Mouse (Mus musculus) left cerebral cortex, adult 2 months (tissue): ENCODE results near the gene Elp4. TPM values are rescaled to one million over a fixed set of nuclear protein-coding genes. Genes with fewer than 3 reads are reported as not detected.
A peak's percentile ranks its signal among the peaks of the same experiment; 100 is the strongest.

Experiments
- DNase-seq, 2 experiments: peaks; one replicate each; pipeline ENCODE4 v3.0.0; 2021 to 2022; ENCODE audit warnings: low spot score in 2 of 2, mixed read lengths in 1 of 2; ENCODE audit errors: extremely low spot score in 1 of 2
- H3K27ac ChIP-seq: fragments of 200-600 bp; 2 replicates; pipeline ENCODE4 v1.8.1; 2022
- H3K4me3 ChIP-seq: fragments of 200-600 bp; 2 replicates; pipeline ENCODE4 v1.8.1; 2022
- CTCF ChIP-seq: fragments of 200-600 bp; IDR thresholded peaks from 2 replicates; pipeline ENCODE4 v1.8.1; 2022; ENCODE audit warnings: antibody characterized with exemption, mild to moderate bottlenecking, moderate library complexity
- intact Hi-C: fragments of 180-260 bp; cut with DNase I; formaldehyde crosslinking; loops from one replicate; pipeline ENCODE4 v1.15.1; 2025
- total RNA-seq, 2 experiments: library from RNA; stranded (reverse); gene quantifications; 2 replicates each; pipeline ENCODE4 v1.2.3; 2021

Gene Elp4
- total RNA-seq, 2 experiments from 2014 or later = 18.8 to 19.5 TPM

DNA sequence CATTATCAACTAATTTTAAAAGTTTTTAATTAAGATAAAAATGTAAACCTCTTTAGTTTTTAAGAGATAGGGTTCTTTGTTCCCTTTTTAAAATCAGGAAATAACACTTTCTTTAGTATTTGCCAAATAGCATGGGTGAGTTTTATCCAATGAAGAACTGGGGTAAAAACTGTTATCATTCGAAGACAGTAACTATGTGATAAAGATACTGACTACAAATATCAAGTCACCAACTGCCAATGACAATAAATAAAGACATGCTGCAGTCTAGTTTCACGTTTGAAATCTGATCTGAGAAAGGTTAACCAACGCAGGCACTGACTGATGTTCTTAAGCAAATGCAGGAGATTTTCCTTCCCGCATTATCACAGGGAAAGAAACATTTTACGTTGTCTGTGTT is 100.9 kb downstream of the Elp4 start:
- intact Hi-C loops = loop anchor here (5.0 kb wide), 1 partner anchor 116 kb away; no protein-coding TSS in a partner anchor
- no peak for TF ChIP-seq CTCF
- Histone ChIP-seq H3K27ac (no peak overlapping the region), H3K4me3 (no peak overlapping the region)
- DNase-seq = no peak

DNA sequence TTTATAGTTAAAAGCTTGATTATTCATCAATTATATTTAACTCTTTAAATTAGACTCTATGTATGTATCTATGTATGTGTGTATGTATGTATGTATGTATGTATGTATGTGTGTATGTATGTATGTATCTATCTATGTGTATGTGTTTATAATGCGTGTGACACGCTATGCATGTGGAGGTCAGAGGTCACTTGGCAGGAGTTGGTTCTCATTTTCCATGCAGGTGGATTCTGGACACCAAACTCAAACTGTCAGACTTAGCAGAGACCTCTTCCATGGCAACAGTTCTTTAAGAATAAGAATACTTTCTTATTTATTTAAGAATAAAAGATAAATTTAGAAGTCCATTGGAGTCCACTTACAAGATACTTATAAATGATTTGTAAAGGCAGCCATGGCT is 101.5 kb downstream of the Elp4 start:
- intact Hi-C loops = loop anchor here (5.0 kb wide), 1 partner anchor 116 kb away; no protein-coding TSS in a partner anchor
- no peak for TF ChIP-seq CTCF
- H3K4me3 ChIP-seq = no peak overlapping the region
- no peak overlapping the region for H3K27ac ChIP-seq
- no peak for DNase-seq

GRCm38 (mm10) chr2:105801536-105801935 is 102.8 kb downstream of the Elp4 start:
- intact Hi-C loops = loop anchor here (5.0 kb wide), 1 partner anchor 114 kb away; no protein-coding TSS in a partner anchor
- no peak overlapping the region for H3K4me3 ChIP-seq
- H3K27ac ChIP-seq = no peak overlapping the region
- TF ChIP-seq CTCF = no peak
- no peak for DNase-seq

DNA sequence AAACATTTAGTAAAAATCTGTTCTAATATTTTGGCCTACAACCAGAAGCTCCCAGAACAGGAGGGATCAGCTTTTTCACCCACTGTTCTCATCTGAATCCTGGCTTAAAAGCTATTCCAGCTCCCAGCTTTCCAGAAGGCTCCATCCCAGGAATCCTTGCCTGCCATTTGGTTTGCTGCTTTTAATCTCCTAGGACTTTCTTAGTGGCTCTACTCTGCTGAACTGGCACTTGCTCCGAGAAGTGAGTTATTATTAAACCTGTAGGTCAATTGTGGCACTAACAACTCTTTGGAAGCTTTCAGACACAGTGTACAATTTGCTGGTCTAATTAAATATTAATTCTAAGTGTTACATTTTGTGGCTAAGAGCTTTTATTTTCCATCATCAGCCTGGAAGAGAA is 103.7 kb downstream of the Elp4 start:
- no peak for DNase-seq
- H3K27ac ChIP-seq = no peak overlapping the region

DNA sequence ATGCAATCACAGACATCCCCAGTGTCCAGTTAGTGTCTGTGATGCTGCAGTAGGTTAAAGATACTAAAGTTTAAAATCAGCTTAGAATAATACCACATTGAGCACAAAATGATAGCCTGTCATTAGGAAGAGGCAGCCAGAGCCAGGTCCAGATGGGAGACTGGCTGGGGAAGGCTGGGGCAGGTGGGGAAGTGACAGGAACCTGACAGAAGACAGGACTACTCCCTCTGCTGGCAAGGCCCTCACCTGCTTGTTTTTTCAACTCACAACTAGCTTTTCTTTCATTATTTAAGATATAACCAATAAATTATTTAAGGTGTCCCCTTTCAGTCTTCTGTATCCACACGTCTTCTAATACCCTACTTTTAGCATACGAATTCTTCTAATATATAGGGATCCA is 104.5 kb downstream of the Elp4 start:
- peak; percentile 40 for TF ChIP-seq CTCF
- no peak for DNase-seq
- H3K27ac ChIP-seq = no peak overlapping the region
- intact Hi-C loops = loop anchor here (5.0 kb wide), 1 partner anchor 113 kb away; no protein-coding TSS in a partner anchor
- H3K4me3 ChIP-seq = no peak overlapping the region

More for the DNA sequence above, 103.7 kb downstream of the Elp4 start:
- intact Hi-C loops = loop anchor here (5.0 kb wide), 1 partner anchor 113 kb away; no protein-coding TSS in a partner anchor
- H3K4me3 ChIP-seq = no peak overlapping the region
- TF ChIP-seq CTCF = no peak

GRCm38 (mm10) chr2:105797842-105798241 is 106.5 kb downstream of the Elp4 start:
- intact Hi-C loops = no loop called here
- Histone ChIP-seq H3K27ac (no peak overlapping the region), H3K4me3 (no peak overlapping the region)
- TF ChIP-seq CTCF = no peak
- no peak for DNase-seq

DNA sequence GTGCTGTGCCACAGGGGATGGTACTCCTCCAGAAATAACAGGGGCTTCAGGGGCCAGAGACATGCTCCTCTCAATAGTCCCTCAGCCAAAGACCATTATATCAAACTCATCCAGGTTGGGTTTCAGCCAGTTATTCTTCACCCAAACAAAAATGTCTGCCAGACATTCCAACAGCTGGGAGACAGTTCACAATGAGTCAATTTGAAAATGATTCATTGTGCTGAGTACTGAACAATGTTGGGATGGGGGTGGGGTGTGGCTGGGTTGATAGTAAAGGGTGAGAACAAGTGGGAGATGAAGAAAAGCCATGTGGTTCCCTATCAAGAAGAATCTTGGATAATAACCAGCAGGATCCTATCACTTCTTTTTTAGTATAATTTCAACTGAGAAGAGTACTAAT is 108.3 kb downstream of the Elp4 start:
- H3K4me3 ChIP-seq = no peak overlapping the region
- intact Hi-C loops = no loop called here
- no peak for DNase-seq
- no peak overlapping the region for H3K27ac ChIP-seq
- TF ChIP-seq CTCF = no peak

DNA sequence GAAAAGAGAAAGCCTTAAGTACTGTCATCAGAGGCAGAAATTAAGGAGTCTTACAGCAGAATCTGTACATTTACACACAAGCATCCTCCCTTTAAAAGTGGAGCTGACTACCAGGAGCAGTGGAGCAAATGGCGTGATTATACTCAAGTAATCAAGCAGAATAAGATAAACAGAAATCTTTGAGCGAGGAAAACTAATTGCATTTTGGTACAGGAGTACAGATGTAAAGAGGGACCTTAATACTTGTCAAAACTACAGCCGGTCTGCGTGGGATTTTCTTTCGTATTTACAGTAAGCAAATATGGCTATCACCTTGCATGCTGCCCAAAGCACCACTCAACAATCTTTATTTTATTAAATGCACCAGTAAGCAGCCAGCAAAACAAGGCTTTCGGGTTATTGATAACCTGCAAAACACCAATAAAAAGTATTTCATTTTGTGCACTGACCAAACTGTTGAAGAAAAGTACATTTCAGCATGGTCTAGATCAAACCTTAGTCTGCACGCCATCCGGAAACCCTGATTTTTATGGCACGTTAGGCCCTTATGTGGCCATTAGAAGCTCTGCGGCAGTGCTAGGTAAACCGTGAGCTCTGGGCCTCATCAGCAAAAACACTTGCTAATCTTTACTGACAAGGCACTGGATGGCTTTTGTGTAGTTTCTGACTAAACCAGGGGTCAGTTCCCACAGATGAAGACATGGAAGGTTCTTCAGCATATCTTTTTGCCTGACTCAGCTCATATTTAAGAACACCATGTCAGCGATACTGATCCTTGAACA is 111.8 kb downstream of the Elp4 start:
- H3K4me3 ChIP-seq = no peak overlapping the region
- TF ChIP-seq CTCF = no peak
- no peak overlapping the region for H3K27ac ChIP-seq
- intact Hi-C loops = no loop called here
- no peak for DNase-seq

DNA sequence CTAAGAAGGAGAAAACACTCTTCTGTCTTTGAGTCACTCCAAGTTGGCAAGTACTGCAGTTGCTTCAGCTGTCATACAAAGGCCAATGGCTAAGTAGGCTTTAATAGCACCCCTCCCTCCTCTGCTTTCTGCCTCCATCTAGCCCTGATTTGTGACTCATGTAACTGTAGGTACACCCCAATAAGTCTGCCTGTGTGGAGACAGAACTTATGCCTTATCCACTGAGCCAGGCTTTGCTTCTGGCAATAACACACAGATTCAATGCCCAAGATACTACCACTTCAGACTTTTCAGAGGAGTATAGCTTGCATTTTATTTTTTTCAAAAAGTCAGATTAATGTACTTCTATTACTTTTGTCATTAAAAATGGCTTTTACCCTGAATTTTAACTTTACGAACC is 114.4 kb downstream of the Elp4 start:
- Histone ChIP-seq H3K4me3 (no peak overlapping the region), H3K27ac (no peak overlapping the region)
- no peak for TF ChIP-seq CTCF
- DNase-seq = no peak
- intact Hi-C loops = no loop called here

DNA sequence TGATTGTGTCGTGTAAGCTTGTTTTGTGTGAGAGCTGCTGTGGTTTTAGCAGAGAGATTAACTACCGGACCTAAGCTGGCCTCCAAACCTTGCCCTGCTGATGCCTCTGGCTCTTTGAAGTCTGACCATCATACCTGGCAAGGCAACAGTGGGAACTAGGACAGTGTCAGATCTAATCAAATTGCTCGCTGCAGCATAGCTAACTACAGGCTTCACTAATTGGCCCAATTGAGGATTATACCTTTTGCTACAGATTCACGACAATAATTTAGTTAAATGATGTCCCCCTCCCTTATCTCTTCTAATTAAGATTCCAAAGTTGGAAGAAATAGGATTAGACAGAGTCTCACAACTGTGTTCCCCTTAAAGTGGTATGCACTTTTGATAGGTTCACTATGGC is 116.6 kb downstream of the Elp4 start:
- Histone ChIP-seq H3K4me3 (no peak overlapping the region), H3K27ac (no peak overlapping the region)
- intact Hi-C loops = no loop called here
- TF ChIP-seq CTCF = no peak
- DNase-seq = no peak

DNA sequence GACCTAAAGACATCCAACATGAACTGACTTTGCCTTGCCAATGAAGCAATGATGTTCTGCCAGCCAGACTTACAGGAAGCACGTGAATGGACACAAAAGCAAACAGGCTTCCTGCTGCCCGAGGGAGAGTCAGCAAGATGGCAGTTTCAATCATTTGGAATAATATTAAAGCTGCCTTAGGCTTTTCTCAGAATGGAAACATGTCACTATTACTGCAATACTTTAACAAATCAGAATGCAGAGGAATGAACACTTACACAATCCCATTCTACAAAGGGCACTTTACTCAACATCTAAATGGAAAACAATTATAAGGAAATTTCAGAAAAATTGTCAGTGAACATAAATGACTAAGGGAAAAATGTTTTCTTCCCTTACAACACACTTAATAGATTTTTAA is 117.4 kb downstream of the Elp4 start:
- no peak for DNase-seq
- no peak overlapping the region for H3K27ac ChIP-seq
- intact Hi-C loops = no loop called here
- TF ChIP-seq CTCF = no peak
- no peak overlapping the region for H3K4me3 ChIP-seq

DNA sequence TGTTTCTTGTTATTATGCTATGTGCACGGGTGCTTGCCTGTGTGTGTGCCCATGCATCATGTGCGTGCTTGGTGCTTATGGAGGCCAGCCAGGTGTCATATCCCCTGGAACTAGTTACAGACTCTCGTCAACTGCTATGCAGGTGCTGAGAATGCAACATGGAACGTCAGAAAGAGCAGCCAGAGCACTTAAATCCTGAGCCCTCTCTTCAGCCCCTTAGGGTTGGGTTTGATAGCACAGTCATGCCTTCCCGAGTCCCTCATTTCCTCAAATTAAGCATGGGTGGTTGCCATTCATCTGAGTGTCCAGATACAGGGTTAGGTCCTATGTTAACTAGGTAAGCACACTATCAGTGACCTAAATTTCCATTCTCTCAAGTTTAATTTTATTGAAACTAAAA is 121.5 kb downstream of the Elp4 start:
- H3K27ac ChIP-seq = no peak overlapping the region
- DNase-seq = no peak
- no peak overlapping the region for H3K4me3 ChIP-seq
- no peak for TF ChIP-seq CTCF
- intact Hi-C loops = no loop called here

DNA sequence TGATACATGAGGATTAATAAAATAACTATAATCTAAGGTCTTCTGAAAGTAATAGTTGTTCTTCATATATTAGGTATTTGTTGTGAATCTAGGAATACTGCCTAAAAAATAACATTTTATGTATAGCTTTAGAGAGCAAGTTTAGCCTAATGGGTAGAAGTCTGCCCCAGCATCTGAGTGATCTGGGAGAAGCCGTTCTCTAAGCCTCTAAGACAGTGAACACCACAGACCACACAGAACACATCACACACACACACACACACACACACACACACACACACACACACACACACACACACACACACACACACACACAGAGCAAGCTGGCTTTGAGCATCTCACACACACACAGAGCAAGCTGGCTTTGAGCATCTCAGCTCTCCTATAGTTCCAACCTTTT is 123.6 kb downstream of the Elp4 start:
- Histone ChIP-seq H3K4me3 (no peak overlapping the region), H3K27ac (no peak overlapping the region)
- no peak for TF ChIP-seq CTCF
- intact Hi-C loops = no loop called here
- DNase-seq = no peak
